Mouse (Mus musculus): ENCODE measurements at regions not wholly inside any gene's neighbourhood (a gene's known extent, or its start where the extent isn't known, plus 50 kb on each side); places are given as distances from the start of the nearest gene placed in this dataset.

DNA sequence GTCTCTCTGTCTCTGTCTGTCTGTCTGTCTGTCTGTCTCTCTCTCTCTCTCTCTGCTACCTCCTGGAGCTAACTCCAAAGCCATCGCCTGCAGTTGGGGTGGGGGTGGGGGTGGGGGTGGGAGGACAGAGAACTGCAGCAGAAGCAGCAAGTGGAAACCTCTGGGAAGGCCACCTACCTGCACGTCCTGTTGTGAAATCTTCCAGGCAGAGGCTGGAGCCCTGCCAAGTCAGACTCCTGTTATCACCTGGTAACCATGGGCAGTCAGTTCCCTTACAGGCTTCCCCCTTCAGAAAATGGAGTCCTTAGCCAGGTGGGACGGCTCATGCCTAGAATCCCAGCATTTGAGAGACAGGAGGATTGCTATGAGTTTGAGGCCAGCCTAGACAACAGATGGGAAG, 361.8 kb downstream of the Bcor start:
- DNase-seq (ENCODE audit: low read depth): no peak

DNA sequence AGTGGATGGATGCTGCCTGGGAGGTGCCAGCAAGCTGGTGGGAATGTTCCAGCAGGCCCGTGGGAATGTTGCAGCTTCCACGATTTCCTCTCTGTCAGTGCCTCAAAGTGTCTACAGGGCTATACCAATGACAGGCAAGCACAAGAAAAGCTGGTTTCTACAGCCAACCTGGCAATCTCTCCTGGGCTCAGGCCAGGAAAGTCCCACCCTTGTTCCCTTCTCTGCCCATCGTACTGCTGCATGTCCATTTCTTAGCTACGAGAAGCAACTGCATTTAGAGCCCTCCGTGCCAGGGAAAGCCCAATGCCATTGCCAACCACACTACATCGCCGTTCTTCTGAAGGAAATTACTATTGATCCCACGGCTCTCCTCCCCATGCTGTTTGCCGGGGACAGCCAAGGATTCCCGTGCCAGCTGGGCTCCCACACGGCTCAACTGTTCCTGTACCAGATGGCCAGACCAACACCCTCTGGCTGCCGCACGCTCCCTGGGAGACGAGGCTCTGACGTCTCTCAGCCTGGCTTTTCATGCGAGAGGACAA, 359.7 kb downstream of the Bcor start:
- DNase-seq (ENCODE audit: low read depth): no peak

DNA sequence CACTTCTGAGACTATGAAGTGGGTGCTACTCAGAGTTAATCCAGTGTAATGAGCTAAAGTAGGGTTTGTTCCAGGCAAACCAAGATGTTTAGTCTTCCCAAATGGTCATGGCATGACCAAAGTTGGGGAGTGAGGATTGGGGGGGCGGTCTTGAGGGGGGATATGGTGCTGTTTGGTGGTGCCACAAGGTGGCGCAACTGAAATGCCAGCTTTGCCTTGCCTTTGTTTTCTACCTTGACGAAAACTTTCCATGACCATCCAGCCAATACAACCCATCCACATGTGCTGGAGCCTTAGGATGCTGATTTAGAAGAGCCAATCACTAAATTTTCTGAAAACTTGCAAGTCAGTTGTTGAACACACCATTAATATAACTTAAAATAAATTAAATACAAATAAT, 358.9 kb downstream of the Bcor start:
- DNase-seq (ENCODE audit: low read depth): peak; percentile 43

GRCm38 (mm10) chrX:11801621-11802020, 358.5 kb downstream of the Bcor start:
- DNase-seq (ENCODE audit: low read depth): no peak

DNA sequence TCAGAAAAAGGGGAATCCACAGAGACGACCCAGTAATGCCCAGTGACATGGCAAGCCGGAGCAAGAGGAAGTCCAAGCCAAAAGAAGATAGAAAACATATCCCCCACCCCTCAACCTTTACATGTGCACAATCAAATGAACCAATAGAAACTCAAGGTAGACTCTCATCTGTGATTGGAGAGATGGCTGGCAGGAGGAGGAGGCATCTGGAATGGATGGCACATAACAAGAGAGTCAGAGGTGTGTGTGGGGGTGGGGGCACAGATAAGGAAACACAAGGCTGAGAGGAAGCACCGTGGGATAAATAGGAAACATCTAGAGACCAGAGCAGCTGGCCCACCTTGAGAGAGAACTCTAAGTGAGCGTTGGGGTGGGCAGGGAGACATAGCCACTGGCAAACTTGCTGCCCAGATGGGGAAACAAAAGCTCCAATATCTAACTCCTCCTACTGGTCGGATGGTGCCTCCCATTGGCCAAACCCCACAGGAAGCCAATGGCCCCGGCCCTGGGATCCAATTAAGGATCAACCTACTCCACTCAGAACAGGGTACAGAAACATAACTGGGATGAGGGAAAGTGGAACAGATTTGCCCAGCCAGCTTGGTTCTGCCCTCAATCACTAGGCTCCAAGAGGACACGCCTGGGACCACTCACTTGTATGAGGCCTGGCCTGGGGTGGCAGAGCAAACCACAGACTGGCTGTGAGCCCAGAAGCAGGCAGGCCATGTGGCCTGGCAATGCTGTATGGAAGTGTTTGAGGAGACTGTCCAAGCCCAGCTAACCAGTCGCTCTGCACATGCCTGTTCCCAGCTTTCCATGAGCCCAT, 357.9 kb downstream of the Bcor start:
- peak; percentile 68 for DNase-seq (ENCODE audit: low read depth)

DNA sequence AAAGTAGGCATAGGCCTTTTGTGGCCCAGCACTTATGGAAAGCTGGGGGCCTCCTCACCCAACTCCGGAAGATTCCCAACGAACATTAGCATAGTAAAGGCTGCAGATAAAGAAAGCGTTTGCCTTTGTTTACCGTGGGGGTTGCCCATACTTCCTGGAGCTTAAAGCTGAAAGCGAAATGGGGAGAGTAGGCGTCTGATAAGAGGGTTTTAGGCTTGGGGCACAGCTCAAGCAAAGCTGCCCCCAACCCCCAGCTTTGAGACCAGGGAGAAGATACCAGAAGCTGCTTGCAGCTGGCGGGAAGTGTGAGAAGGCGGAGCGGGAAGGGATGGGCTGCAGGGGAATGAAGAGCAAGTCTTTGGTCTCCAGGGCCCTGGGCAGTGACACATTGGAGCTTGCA, 356.9 kb downstream of the Bcor start:
- DNase-seq (ENCODE audit: low read depth): no peak

GRCm38 (mm10) chrX:11806896-11807252, 353.3 kb downstream of the Bcor start:
- DNase-seq (ENCODE audit: low read depth): no peak

- DNase-seq (ENCODE audit: low read depth): peak; percentile 53
These were observed 352.8 kb downstream of the Bcor start for GRCm38 (mm10) chrX:11807253-11807882.

- DNase-seq (ENCODE audit: low read depth): peak; percentile 6
These were observed 352.3 kb downstream of the Bcor start for GRCm38 (mm10) chrX:11807883-11808262.

DNA sequence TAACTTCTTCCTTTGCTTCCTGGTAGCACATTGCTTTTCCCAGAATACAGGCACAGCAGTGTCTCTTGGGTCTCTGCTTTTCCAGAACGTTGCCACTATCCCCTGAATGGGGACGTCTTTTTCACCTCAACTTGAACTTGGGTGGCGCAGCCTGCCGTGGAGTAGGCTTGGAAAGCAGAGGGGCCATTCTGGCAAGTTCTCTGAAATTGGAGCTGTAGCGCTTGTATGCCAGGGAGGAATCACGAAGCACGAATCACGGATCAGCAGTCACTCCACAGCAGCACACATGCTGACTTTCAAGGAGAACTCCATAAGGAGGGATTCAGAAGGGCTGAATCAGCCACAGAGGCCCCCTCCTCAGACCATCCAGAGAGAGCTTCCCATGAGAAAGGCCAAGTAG, 351.2 kb downstream of the Bcor start:
- peak; percentile 6 for DNase-seq (ENCODE audit: low read depth)

- no peak for DNase-seq (ENCODE audit: low read depth)
These were observed 345.3 kb downstream of the Bcor start for GRCm38 (mm10) chrX:11814861-11815260.

DNA sequence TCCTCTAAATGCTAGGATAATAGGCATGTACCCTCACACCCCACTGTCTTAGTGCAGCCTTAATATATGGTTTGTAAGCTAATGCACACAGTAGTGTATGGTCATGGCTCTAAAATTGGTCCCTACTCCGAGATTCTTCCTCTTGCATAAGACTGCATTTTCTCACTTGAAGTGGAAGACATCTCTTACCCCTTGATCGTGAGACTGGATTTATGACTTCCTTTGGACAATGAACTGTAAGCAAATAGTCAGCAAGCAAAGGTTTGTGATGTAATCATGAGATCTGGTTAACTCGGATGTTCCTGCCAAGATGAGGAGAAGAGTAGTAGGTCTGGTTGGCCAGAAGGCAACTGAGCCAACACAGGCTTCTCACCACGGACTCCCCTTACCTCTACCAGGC, 344.3 kb downstream of the Bcor start:
- DNase-seq (ENCODE audit: low read depth): no peak

GRCm38 (mm10) chrX:11818634-11819033, 341.5 kb downstream of the Bcor start:
- no peak for DNase-seq (ENCODE audit: low read depth)

DNA sequence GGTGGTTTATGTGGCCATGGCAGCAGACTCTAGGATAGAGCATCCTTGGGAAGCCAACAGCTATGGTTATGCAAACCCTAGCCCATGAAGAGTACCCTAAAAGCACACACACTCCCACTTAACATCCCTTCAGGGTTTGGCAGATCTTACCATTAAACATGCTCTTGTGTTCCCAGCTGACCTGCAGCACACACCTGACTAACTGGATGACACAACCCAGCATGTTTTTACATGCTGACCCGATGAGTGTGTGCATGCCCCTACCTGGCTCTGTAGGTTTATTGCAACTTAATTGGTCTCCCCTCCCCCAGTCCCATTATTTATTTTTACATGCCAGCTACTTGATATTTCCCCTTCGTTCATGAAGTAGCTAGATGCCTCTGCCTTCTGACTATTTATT, 339.0 kb downstream of the Bcor start:
- no peak for DNase-seq (ENCODE audit: low read depth)

GRCm38 (mm10) chrX:11821880-11822768, 338.0 kb downstream of the Bcor start:
- no peak for DNase-seq (ENCODE audit: low read depth)

- DNase-seq (ENCODE audit: low read depth): no peak
These were observed 334.2 kb downstream of the Bcor start for GRCm38 (mm10) chrX:11825948-11826347.

DNA sequence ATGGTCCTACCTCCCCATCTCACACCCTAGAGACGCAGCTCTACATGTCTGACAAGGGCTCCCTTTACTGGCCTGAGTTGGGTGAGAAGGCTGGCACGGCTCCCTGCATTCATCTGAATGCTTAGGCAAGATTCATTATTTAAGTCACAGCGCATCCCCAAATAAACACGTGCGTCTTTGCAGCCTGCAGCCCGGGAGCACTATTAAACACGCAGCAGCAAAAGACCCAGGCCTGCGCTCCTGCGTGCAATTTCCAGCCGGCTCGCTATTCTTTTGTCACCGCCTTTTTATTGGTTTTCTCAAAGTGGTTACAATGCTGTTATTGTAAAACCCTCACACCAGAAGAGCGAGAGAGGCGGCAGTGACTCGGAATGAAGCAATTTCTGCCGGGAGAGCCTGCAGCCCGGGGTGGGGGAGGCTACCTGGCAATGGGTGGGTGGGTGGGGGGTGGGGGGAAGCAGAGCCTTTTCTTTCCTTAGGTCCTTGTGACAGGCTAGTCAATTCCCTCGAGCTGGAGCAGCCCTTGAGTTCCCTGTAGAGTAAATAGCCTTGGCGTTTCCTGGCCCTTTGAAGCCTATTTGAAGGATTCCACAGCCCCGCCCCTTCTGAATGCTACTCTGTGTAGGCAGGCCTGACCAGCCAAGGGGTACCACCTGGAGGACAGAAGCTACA, 333.3 kb downstream of the Bcor start:
- no peak for DNase-seq (ENCODE audit: low read depth)

GRCm38 (mm10) chrX:11829411-11830002, 330.6 kb downstream of the Bcor start:
- DNase-seq (ENCODE audit: low read depth): no peak

DNA sequence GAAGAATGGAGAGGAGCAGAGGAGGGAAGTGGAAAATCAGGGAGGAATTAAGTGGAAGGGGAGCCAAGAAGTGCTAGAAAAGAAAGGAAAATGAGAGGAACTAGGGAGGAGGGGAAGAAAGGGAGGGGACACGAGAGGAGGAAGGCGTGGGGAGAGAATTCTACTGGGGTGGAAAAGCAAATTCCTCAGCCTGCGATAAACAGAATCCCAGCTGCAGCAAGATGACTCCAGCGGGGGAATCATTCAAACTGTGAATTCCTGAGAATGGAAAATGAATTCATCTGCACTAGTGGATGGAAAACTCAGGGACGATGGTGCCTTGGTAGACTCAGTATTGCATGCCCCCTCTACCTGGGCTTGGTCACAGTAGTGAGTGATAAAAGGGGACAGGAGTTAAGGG, 322.6 kb downstream of the Bcor start:
- DNase-seq (ENCODE audit: low read depth): no peak

DNA sequence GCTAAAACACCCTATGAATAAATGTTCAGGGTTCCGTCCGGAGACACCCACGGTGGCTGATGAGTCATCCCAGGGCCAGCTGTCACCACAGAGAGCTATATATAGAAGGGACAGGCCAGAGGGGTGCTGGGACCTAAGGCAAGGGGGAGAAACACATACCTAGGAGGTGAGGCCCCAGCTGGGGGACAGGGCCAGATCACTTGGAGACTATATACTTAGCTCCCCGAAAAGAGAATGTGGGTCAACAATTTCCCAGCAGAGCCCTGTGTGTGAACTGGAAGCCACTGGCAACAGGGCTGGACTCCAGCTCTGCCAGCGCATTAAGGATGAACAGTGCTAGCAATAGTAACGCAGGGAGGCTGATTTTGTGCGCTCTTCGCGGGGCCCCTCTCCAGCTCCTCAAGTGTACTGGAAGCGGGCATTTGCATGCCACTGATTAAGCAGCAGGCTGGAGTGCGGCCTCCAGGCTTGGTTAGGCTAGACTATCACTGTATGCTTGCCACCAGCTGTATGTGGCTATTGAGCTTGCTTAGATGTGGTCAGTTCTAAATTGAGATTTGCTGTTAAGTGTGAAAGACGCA, 320.4 kb downstream of the Bcor start:
- DNase-seq (ENCODE audit: low read depth): no peak

Data from NIH3T3 (cell line).